Comparison of ENCODE assay signal across 8 mouse cellular contexts in the genomic region with DNA sequence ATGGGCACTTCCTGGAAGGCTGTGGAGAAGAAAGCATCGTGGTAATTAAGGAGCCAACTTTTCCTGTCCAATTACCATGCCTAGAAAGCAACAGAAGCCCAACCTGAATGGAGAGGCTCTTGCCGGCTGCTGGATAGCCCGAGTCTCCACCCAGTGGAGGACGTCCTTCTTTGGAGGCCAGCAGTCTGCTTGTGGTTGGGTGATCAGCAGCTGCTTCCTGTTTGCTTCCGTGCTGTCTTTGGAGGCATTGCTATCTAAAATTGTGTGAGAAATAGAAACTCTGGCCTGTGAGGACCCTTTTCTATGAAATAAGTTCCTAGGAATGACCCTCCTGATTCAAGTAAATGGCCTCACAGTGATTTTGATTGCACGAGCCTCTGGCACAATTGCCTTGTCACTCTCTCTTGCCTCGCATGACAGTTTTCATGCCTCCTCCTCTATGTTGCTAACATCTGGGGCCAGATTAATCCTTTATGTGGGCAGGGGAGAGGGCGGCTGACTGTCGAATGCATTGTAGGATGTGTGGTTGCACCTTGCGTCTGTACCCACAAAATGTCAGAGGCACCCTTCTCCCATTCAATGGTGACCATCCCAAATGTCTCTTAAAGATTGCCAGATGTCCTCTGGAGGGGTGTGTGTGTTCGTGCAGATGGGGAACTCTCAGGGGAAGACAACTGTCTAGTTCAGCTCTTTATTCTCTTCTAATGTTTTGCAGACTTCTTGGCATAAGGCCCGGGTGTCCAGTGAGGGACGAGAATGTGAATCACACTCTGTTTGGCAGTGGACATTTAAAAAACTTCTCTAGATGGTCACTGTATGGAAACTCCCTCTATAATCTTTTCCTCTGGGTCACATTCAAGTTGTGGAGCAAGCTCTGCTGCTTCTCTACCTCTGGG.
DNase-seq lines count a peak whose midpoint lies in the region; ATAC-seq and TF ChIP-seq lines count a peak whose summit lies in the region.

No protein-coding gene starts in this region.

- no peaks in the 10 kb centered on the region for H3K9me3 ChIP-seq in hindbrain, postnatal 0 days (ENCODE audit: low read length)
- H3K9me3 ChIP-seq in hindbrain, embryonic 16.5 days (ENCODE audit: control insufficient read depth, low read length): no peaks in the 10 kb centered on the region

- no peaks in the 10 kb centered on the region for H3K27me3 ChIP-seq in hindbrain, postnatal 0 days (ENCODE audit: insufficient read depth, low read length)
- H3K27me3 ChIP-seq in hindbrain, embryonic 16.5 days (replicated peaks; ENCODE audit: control insufficient read depth, insufficient read depth, low read length): no peaks in the 10 kb centered on the region
- H3K27me3 ChIP-seq in myocyte (ENCODE audit: control insufficient read depth, insufficient read depth, insufficient read length): no peaks in the 10 kb centered on the region

- H3K4me3 ChIP-seq in hindbrain, postnatal 0 days (ENCODE audit: low read length): no peak overlapping the region
- H3K4me3 ChIP-seq in hindbrain, embryonic 16.5 days (ENCODE audit: low read length): no peak overlapping the region
- H3K4me3 ChIP-seq in myocyte: no peak overlapping the region

- peak; percentile 37 for DNase-seq in hindbrain, postnatal 0 days (ENCODE audit: low spot score)
- peak; percentile 73 for DNase-seq in NIH3T3 (ENCODE audit: low read depth)
- peak; percentile 39 to 83 for DNase-seq in gastrocnemius, postnatal 4 days (ENCODE audit: low spot score in 2 of 2)
- DNase-seq in kidney, postnatal 36 days: peak; percentile 49 to 61
- no peak for DNase-seq in testis, postnatal 10 days (ENCODE audit: low spot score)

- no peak overlapping the region for H3K9ac ChIP-seq in hindbrain, postnatal 0 days (replicated peaks; ENCODE audit: low read length)
- H3K9ac ChIP-seq in hindbrain, embryonic 16.5 days (ENCODE audit: low read depth, low read length): no peak overlapping the region

- H3K4me1 ChIP-seq in hindbrain, postnatal 0 days (ENCODE audit: insufficient read depth, low read length): no peaks in the 10 kb centered on the region
- H3K4me1 ChIP-seq in hindbrain, embryonic 16.5 days (ENCODE audit: control insufficient read depth, insufficient read depth, low read depth, low read length): no peaks in the 10 kb centered on the region

- no peaks in the 10 kb centered on the region for H3K36me3 ChIP-seq in hindbrain, postnatal 0 days (ENCODE audit: insufficient read depth, low read length)
- no peaks in the 10 kb centered on the region for H3K36me3 ChIP-seq in hindbrain, embryonic 16.5 days (ENCODE audit: control insufficient read depth, insufficient read depth, low read length)
- no peaks in the 10 kb centered on the region for H3K36me3 ChIP-seq in myocyte (ENCODE audit: control insufficient read depth, insufficient read depth)

- TF ChIP-seq CTCF in hindbrain, postnatal 0 days (IDR thresholded peaks at IDR 0.05; ENCODE audit: low read depth): peak; percentile 14; the same call in 1 of the 2 replicates

- TF ChIP-seq POLR2A in myocyte (IDR thresholded peaks at IDR 0.05; ENCODE audit: insufficient read length, low read depth): no peak

- H3K4me2 ChIP-seq in hindbrain, postnatal 0 days (ENCODE audit: low read depth, low read length): no peak overlapping the region
- H3K4me2 ChIP-seq in hindbrain, embryonic 16.5 days (ENCODE audit: low read length): no peak overlapping the region
- peak overlapping the region; percentile 79 for H3K4me2 ChIP-seq in myocyte (ENCODE audit: low read depth)

- no peak overlapping the region for H3K27ac ChIP-seq in hindbrain, postnatal 0 days
- H3K27ac ChIP-seq in hindbrain, embryonic 16.5 days (ENCODE audit: low read depth, low read length): no peak overlapping the region

- H3ac ChIP-seq in myocyte (ENCODE audit: control insufficient read depth, insufficient read length): no peak overlapping the region

- no peak for ATAC-seq in hindbrain, postnatal 0 days
- no peak for ATAC-seq in hindbrain, embryonic 16.5 days
- ATAC-seq in cerebellum, adult (ENCODE audit: insufficient number of reproducible peaks, low FRiP score, low TSS enrichment): no peak

- no peaks in the 10 kb centered on the region for H3K79me2 ChIP-seq in myocyte (ENCODE audit: control insufficient read depth, insufficient read depth)

- WGBS in hindbrain, postnatal 0 days: 56% methylated on average over 13 of the region's 13 CpGs
- WGBS in hindbrain, embryonic 16.5 days: 71% methylated on average over 13 of the region's 13 CpGs

TF ChIP-seq in myocyte, 11 proteins besides CTCF, POLR2A, EP300 and RAD21:
- TF ChIP-seq TCF3 (IDR thresholded peaks at IDR 0.05; ENCODE audit: insufficient read length, low read depth): no peak
- TF ChIP-seq MYOG (IDR thresholded peaks at IDR 0.05; ENCODE audit: control insufficient read depth in 1 of 3, insufficient read depth in 1 of 3, insufficient read length in 2 of 3, low read depth in 2 of 3): peak in 2 of 3 experiments; percentile 41 to 76
- no peak for TF ChIP-seq POLR2AphosphoS2 (IDR thresholded peaks at IDR 0.05; ENCODE audit: insufficient read length, low read depth)
- TF ChIP-seq MAX (IDR thresholded peaks at IDR 0.05; ENCODE audit: low read depth): no peak
- TF ChIP-seq USF1 (IDR thresholded peaks at IDR 0.05; ENCODE audit: low read depth): no peak
- no peak for TF ChIP-seq SRF (IDR thresholded peaks at IDR 0.05; ENCODE audit: control insufficient read depth, insufficient read length, low read depth)
- TF ChIP-seq MYOD1 (IDR thresholded peaks at IDR 0.05; ENCODE audit: control insufficient read depth in 1 of 3, insufficient read length in 2 of 3, low read depth in 2 of 3): peak; percentile 4 to 79 (median 70)
- no peak for TF ChIP-seq CEBPB (IDR thresholded peaks at IDR 0.05; ENCODE audit: insufficient read depth, poor library complexity, severe bottlenecking)
- TF ChIP-seq TCF12 (IDR thresholded peaks at IDR 0.05; ENCODE audit: insufficient read depth, poor library complexity, severe bottlenecking): peak; percentile 12
TF ChIP-seq in myocyte: peak in this region for 3.
